Mouse (Mus musculus): ENCODE results near the gene Fst.

The Fst gene

DNA sequence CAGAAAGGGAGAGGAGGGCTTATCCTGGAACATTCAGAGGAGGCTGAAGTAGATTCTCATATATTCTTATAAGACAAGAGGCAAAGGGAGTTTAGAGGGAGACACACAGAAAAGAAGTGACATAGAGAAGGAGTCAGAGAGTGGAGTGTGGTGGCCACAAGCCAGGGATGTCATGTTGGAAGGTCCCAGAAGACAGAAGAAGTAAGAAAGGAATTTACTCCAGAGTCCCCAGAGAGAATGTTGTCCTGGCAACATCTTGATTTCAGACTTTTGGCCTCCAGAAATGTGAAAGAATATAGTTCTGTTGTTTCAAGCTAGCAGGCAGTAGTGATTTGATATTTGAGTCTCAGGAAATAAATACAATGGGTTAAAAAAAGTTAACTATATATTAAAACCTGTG, 46.4 kb downstream of the Fst start:
- DNase-seq: no peak

DNA sequence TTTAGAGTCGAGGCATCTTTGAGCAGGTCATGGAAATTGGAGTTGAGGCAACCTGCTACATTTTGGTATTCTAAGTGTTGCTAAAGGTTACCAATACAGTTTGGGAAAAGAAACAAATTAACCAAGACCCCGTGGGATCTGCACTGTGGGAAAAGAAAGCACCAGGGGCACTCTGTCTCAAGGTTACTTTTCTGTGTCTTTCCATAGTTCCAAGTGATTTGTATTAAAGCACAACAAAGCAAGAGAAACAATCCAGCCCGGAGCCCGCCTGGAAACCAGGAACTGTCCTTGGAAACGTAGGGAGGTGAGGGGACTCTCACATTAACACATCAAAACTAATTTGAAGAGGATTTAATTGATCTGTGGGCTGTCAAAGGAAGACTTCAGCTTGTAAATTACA, 51.9 kb downstream of the Fst start:
- DNase-seq: no peak

- DNase-seq: no peak
These were observed 52.3 kb downstream of the Fst start for GRCm38 (mm10) chr13:114406424-114406823.

- DNase-seq: no peak
These were observed 53.5 kb downstream of the Fst start for GRCm38 (mm10) chr13:114405100-114405715.

Measured in thymus, postnatal 36 days (tissue).